Mouse (Mus musculus): ENCODE data around the gene Phb. TPM values are rescaled to one million over a fixed set of nuclear protein-coding genes. Genes with fewer than 3 reads are reported as not detected.

Gene Phb
- polyA plus RNA-seq, 1 experiment from 2014 or later = 251 TPM

GRCm38 (mm10) chr11:95700778-95701739 is 34.3 kb downstream of the Phb start:
- no peak for DNase-seq (ENCODE audit: low spot score)
- Histone ChIP-seq H3K9me3 (replicated peaks) (no peaks in the 10 kb centered on the region), H3K27ac (replicated peaks) (no peak overlapping the region), H3K4me1 (no peaks in the 10 kb centered on the region), H3K27me3 (ENCODE audit: low read depth, poor library complexity, severe bottlenecking) (no peaks in the 10 kb centered on the region), H3K4me3 (no peak overlapping the region), H3K36me3 (no peaks in the 10 kb centered on the region)
- WGBS = 93% methylated on average over 13 of the region's 13 CpGs

DNA sequence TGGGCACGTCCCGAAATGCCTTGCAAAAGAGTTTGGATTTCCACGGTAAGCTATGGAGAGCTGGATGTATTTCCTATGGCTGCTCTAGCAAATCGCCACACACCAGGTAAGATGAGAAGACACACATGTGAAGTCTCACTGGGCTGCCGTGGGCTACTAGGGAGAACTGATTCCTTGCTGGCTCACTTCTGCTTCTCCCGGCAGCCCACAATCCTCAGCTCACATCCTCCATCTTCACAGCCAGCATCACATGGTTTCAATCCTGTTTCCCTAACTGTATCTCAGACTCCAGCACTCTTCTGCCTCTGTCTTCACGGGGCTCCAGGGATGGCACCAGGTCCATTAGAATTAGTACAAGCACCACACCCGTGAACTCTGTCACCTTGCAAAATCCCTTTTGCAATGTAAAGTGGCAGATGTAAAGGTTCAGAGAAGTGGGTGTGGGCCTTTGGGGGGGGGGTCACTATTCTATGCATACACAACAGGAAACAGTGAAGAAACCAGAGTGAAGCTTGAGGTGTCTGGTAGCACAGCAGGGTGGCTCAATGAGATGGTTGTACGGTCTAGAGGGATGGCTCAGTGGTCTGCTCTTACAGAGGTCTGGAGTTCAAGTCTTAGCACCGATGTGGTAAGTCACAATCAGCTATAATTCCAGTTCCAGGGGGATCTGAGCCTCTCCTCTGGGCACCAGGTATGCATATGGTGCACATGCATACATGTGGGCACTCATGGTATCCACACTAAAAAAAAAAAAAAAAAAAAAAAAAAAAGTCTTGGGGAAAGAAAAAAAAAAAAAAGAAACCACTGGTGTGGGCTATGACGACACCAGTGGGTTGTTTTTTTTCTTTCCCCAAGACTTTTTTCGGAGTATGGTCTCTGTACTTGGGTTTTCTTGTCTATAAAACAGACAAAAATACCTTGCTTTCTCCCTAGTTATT is 37.5 kb downstream of the Phb start:
- no peaks in the 10 kb centered on the region for H3K9me3 ChIP-seq (replicated peaks)
- no peaks in the 10 kb centered on the region for H3K36me3 ChIP-seq
- no peak overlapping the region for H3K27ac ChIP-seq (replicated peaks)
- WGBS = 89% methylated on average over 12 of the region's 12 CpGs
- no peaks in the 10 kb centered on the region for H3K27me3 ChIP-seq (ENCODE audit: low read depth, poor library complexity, severe bottlenecking)
- no peaks in the 10 kb centered on the region for H3K4me1 ChIP-seq
- H3K4me3 ChIP-seq = no peak overlapping the region
- no peak for DNase-seq (ENCODE audit: low spot score)

DNA sequence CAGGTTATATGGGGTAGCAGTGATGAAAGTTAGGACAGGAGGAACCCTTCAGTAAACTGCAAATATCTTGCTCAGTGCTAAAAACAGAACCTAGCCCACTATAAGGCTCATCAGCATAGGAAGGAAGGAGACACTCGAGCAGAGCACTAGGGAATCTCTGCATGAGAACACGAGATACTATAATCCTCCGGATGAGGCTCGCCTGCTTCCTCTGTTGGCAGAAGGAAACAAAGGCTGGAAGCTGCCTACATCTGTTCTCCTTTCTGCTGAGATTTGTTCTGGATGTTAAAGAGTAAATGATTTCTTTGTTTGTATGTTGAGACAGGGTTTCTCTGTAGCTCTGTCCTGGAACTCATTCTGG is 38.2 kb downstream of the Phb start:
- no peak overlapping the region for H3K4me3 ChIP-seq
- H3K36me3 ChIP-seq = no peaks in the 10 kb centered on the region
- WGBS = 77% methylated on average over 4 of the region's 4 CpGs
- no peaks in the 10 kb centered on the region for H3K4me1 ChIP-seq
- no peaks in the 10 kb centered on the region for H3K9me3 ChIP-seq (replicated peaks)
- no peak overlapping the region for H3K27ac ChIP-seq (replicated peaks)
- no peak for DNase-seq (ENCODE audit: low spot score)
- H3K27me3 ChIP-seq (ENCODE audit: low read depth, poor library complexity, severe bottlenecking) = no peaks in the 10 kb centered on the region

- Histone ChIP-seq H3K9me3 (replicated peaks) (no peaks in the 10 kb centered on the region), H3K4me1 (peaks cover 20% of the 10 kb centered on the region), H3K4me3 (no peak overlapping the region), H3K36me3 (no peaks in the 10 kb centered on the region), H3K27me3 (ENCODE audit: low read depth, poor library complexity, severe bottlenecking) (no peaks in the 10 kb centered on the region), H3K27ac (replicated peaks) (no peak overlapping the region)
- 93% methylated on average over 6 of the region's 6 CpGs for WGBS
- DNase-seq (ENCODE audit: low spot score) = no peak
These were observed 42.8 kb downstream of the Phb start for GRCm38 (mm10) chr11:95709534-95710040.

DNA sequence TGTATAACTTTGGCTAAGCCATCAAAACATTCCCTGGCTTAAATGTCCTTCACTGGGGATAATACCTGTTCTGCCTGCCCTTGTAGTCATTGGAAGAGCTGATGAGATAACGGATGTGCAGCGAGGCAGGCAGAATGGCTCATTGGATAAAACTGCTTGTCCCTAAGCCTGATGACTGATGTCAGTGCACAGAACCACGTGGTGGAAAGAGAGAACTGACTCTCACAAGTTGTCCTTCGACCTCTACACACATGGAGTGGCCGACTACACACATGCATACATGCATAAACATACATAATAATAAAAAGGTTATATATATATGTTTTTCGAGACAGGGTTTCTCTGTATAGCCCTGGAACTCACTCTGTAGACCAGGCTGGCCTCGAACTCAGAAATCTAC is 43.7 kb downstream of the Phb start:
- no peaks in the 10 kb centered on the region for H3K27me3 ChIP-seq (ENCODE audit: low read depth, poor library complexity, severe bottlenecking)
- no peaks in the 10 kb centered on the region for H3K9me3 ChIP-seq (replicated peaks)
- no peaks in the 10 kb centered on the region for H3K36me3 ChIP-seq
- H3K27ac ChIP-seq (replicated peaks) = no peak overlapping the region
- H3K4me3 ChIP-seq = no peak overlapping the region
- WGBS = 78% methylated on average over 7 of the region's 7 CpGs
- DNase-seq (ENCODE audit: low spot score) = no peak
- H3K4me1 ChIP-seq = peaks cover 29% of the 10 kb centered on the region

DNA sequence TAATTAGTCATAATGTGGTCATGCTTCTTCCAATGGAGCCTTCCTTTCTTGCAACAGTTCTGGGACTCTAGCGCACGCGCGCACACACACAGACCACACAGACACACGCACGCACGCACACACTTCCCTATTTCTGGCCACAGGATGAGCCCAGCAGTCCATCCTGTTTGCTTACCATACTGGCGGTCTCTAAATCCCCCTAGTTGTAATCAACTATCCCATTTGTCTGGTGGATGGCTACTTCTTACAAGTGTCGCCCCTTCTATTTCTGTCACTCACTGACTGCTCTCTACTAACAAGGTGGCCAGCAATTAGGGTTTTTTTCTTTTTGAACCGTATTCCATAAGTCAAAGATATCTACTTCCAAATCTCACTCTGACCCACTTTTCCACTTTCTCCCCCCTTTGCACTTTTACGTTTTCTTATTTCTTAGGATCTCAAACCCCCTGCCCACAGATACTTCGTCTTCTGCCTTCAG is 45.4 kb downstream of the Phb start:
- Histone ChIP-seq H3K36me3 (no peaks in the 10 kb centered on the region), H3K4me3 (peak overlapping the region; percentile 98), H3K9me3 (replicated peaks) (no peaks in the 10 kb centered on the region), H3K4me1 (peaks cover 30% of the 10 kb centered on the region), H3K27me3 (ENCODE audit: low read depth, poor library complexity, severe bottlenecking) (no peaks in the 10 kb centered on the region), H3K27ac (replicated peaks) (peak overlapping the region; percentile 97)
- DNase-seq (ENCODE audit: low spot score) = no peak
- 35% methylated on average over 12 of the region's 12 CpGs for WGBS

- H3K4me1 ChIP-seq = peaks cover 30% of the 10 kb centered on the region
- DNase-seq (ENCODE audit: low spot score) = peak; percentile 90
- 1% methylated on average over 74 of the region's 103 CpGs for WGBS
- H3K36me3 ChIP-seq = no peaks in the 10 kb centered on the region
- H3K27ac ChIP-seq (replicated peaks) = peak within 1 kb of the TSS; percentile 97
- no peaks in the 10 kb centered on the region for H3K9me3 ChIP-seq (replicated peaks)
- H3K27me3 ChIP-seq (ENCODE audit: low read depth, poor library complexity, severe bottlenecking) = no peaks in the 10 kb centered on the region
- H3K4me3 ChIP-seq = peak within 1 kb of the TSS; percentile 98
These were observed 45.9 kb downstream of the Phb start, which contains the start of gene Zfp652 for GRCm38 (mm10) chr11:95712563-95713224. Zfp652 (plus strand) TSS chr11:95712673.

DNA sequence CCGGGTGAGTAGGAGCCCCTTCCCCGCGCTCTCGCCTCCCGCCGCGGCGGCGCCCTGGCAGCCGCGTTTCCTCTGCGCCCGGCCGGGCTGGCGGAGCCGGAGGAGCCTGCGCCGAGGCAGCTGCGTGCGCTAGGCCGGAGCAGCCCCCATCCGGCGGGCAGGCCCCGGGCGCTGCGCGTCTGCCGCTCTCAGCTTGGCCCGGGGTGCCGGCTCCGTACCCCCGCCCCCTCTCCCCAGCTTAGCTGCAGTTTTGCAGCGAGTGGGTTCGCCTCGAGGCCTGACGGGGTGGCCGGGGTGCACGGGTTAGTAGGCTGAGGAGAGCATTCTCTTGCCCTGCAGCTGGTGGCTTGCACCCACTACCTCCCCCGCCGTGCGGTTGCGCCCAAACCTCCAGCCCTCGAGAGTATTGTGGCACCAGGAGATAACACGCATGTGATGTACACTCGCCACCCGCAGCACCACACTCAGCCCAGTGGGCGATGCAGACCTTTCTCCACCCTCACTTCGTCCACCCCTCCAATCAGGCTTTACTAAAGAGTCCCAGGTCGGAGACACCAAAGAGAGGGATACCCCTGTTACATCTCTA is 46.6 kb downstream of the Phb start:
- peak; percentile 63 for DNase-seq (ENCODE audit: low spot score)
- no peaks in the 10 kb centered on the region for H3K27me3 ChIP-seq (ENCODE audit: low read depth, poor library complexity, severe bottlenecking)
- H3K9me3 ChIP-seq (replicated peaks) = no peaks in the 10 kb centered on the region
- WGBS = under 1% methylated on average over 45 of the region's 49 CpGs
- peak overlapping the region; percentile 98 for H3K4me3 ChIP-seq
- H3K36me3 ChIP-seq = no peaks in the 10 kb centered on the region
- H3K27ac ChIP-seq (replicated peaks) = peak overlapping the region; percentile 97
- H3K4me1 ChIP-seq = peaks cover 30% of the 10 kb centered on the region

- H3K27me3 ChIP-seq (ENCODE audit: low read depth, poor library complexity, severe bottlenecking) = no peaks in the 10 kb centered on the region
- WGBS = 2% methylated on average over 13 of the region's 13 CpGs
- H3K4me3 ChIP-seq = peak overlapping the region; percentile 98
- peaks cover 30% of the 10 kb centered on the region for H3K4me1 ChIP-seq
- H3K36me3 ChIP-seq = no peaks in the 10 kb centered on the region
- H3K27ac ChIP-seq (replicated peaks) = peak overlapping the region; percentile 97
- no peaks in the 10 kb centered on the region for H3K9me3 ChIP-seq (replicated peaks)
- DNase-seq (ENCODE audit: low spot score) = no peak
These were observed 47.1 kb downstream of the Phb start for GRCm38 (mm10) chr11:95713811-95714241.

DNA sequence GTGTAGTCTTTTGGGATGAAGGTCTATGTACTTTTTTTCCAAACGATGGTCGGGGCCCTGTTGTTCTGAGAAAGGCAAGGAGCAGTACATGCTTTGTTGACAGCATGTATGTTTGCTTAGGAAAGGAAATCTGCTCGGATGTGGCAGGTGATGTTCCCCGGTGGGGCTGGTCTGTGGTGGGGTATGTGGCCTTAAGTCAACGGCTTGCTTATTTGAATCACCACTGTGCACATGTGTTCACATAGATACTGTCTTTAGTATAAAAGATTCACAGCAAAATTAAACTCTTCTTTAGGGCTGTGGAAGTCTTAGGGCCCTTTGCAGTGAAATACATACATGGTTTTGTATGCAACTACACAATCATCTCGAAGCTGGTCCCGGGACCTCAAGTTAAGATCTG is 47.7 kb downstream of the Phb start:
- no peaks in the 10 kb centered on the region for H3K9me3 ChIP-seq (replicated peaks)

DNA sequence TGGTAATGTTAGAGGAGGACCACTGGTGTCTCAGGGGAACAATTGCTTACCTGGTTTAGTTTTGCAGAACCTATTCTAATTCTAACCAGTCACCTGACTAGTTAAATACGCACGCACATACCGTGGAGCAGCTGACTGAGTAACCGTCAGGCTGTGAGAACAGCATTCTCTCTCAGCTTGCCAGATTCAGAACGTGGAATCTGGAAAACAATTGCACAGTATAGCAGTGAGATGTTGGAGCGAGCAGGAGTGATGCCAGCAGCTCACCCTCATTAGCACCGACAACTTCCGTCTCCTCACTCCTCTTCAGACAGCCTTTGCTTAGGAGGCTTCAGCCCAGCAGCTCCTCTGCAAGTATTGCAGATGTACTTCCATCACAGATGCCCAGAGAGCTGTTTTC is 49.4 kb downstream of the Phb start:
- H3K9me3 ChIP-seq (replicated peaks) = no peaks in the 10 kb centered on the region
- DNase-seq (ENCODE audit: low spot score) = no peak
- no peak overlapping the region for H3K4me3 ChIP-seq
- 0 out of 2 replicates have a peak, but pooled peaks cover 3% of the 10 kb centered on the region for H3K36me3 ChIP-seq
- no peak overlapping the region for H3K27ac ChIP-seq (replicated peaks)
- 77% methylated on average over 8 of the region's 8 CpGs for WGBS
- no peaks in the 10 kb centered on the region for H3K27me3 ChIP-seq (ENCODE audit: low read depth, poor library complexity, severe bottlenecking)
- H3K4me1 ChIP-seq = peaks cover 30% of the 10 kb centered on the region

More for the DNA sequence above, 47.7 kb downstream of the Phb start:
- no peaks in the 10 kb centered on the region for H3K36me3 ChIP-seq
- H3K27ac ChIP-seq (replicated peaks) = no peak overlapping the region
- 53% methylated on average over 7 of the region's 7 CpGs for whole genome bisulfite sequencing
- DNase-seq (ENCODE audit: low spot score) = no peak
- no peaks in the 10 kb centered on the region for H3K27me3 ChIP-seq (ENCODE audit: low read depth, poor library complexity, severe bottlenecking)
- H3K4me1 ChIP-seq = peaks cover 30% of the 10 kb centered on the region
- peak overlapping the region; percentile 98 for H3K4me3 ChIP-seq

- no peak for DNase-seq (ENCODE audit: low spot score)
- 98% methylated on average over 3 of the region's 3 CpGs for WGBS
- Histone ChIP-seq H3K27ac (replicated peaks) (no peak overlapping the region), H3K27me3 (ENCODE audit: low read depth, poor library complexity, severe bottlenecking) (no peaks in the 10 kb centered on the region), H3K4me3 (no peak overlapping the region), H3K9me3 (replicated peaks) (no peaks in the 10 kb centered on the region), H3K36me3 (0 out of 2 replicates have a peak, but pooled peaks cover 3% of the 10 kb centered on the region), H3K4me1 (peaks cover 12% of the 10 kb centered on the region)
These were observed 52.6 kb downstream of the Phb start for GRCm38 (mm10) chr11:95719356-95719755.

Data from midbrain, embryonic 10.5 days (tissue).